Mouse (Mus musculus) limb, embryonic 10.5 days (tissue): ENCODE measurements around the gene Ccdc57. TPM values are rescaled to one million over a fixed set of nuclear protein-coding genes. Genes with fewer than 3 reads are reported as not detected.
A peak's percentile ranks its signal among the peaks of the same experiment; 100 is the strongest.

Source experiments
- DNase-seq: peaks from one replicate; pipeline ENCODE4 v3.0.0-alpha.2; 2017; ENCODE audit warnings: low spot score
- H3K27ac ChIP-seq: fragments of 300-500 bp; sonication (generic); 2 replicates; pipeline ENCODE4 v1.5.1; 2016; ENCODE audit warnings: mild to moderate bottlenecking
- H3K27me3 ChIP-seq: fragments of 300-500 bp; sonication (generic); 2 replicates; pipeline ENCODE4 v1.6.1; 2016; ENCODE audit warnings: low read depth, mild to moderate bottlenecking; ENCODE audit not compliant: poor library complexity, severe bottlenecking
- H3K36me3 ChIP-seq: fragments of 300-500 bp; sonication (generic); 2 replicates; pipeline ENCODE4 v1.6.1; 2016; ENCODE audit warnings: mild to moderate bottlenecking, moderate library complexity
- H3K4me1 ChIP-seq: fragments of 300-500 bp; sonication (generic); 2 replicates; pipeline ENCODE4 v1.6.1; 2016
- H3K4me3 ChIP-seq: fragments of 300-500 bp; sonication (generic); 2 replicates; pipeline ENCODE4 v1.5.1; 2016; ENCODE audit warnings: mild to moderate bottlenecking, moderate library complexity
- H3K9me3 ChIP-seq: fragments of 300-500 bp; sonication (generic); replicated peaks from 2 replicates; pipeline ENCODE4 v1.6.1; 2016; ENCODE audit warnings: mild to moderate bottlenecking
- WGBS: fragments of 180-500 bp; shearing (Covaris S2); methylation state at CpG from one replicate; pipeline ENCODE4 v1.1.7; 2016; 5-methylcytosine and 5-hydroxymethylcytosine counted together
- polyA plus RNA-seq: library from polyadenylated mRNA; unstranded; fragments of >200 nt; fragmentation: Nextera tagmentation; extraction: Ambion mirVana; gene quantifications from 2 replicates; pipeline ENCODE4 v1.2.1, GENCODE M21; 2016

The Ccdc57 gene
- polyA plus RNA-seq, 1 experiment from 2014 or later, result 7.2 TPM

GRCm38 (mm10) chr11:120948861-120949851 is 16.5 kb upstream of the Ccdc57 start:
- Histone ChIP-seq H3K4me1 (peaks cover 49% of the 10 kb centered on the region), H3K27me3 (peaks cover 20% of the 10 kb centered on the region; the same call in 1 of the 2 replicates), H3K36me3 (peaks cover 22% of the 10 kb centered on the region), H3K9me3 (no peaks in the 10 kb centered on the region), H3K4me3 (peak overlapping the region; percentile 68), H3K27ac (peak overlapping the region; percentile 89)
- DNase-seq, result peak; percentile 81
- WGBS, result under 1% methylated on average over 75 of the region's 75 CpGs

- no peaks in the 10 kb centered on the region for H3K9me3 ChIP-seq
- H3K27ac ChIP-seq, result peak within 1 kb of the TSS; percentile 89
- peaks cover 49% of the 10 kb centered on the region for H3K4me1 ChIP-seq
- WGBS, result 33% methylated on average over 12 of the region's 12 CpGs
- DNase-seq, result no peak
- peak within 1 kb of the TSS; percentile 68 for H3K4me3 ChIP-seq
- peaks cover 16% of the 10 kb centered on the region; the same call in 1 of the 2 replicates for H3K36me3 ChIP-seq
- peaks cover 20% of the 10 kb centered on the region; the same call in 1 of the 2 replicates for H3K27me3 ChIP-seq
Measured at GRCm38 (mm10) chr11:120948328-120948727, 15.7 kb upstream of the Ccdc57 start, which contains the start of gene Slc16a3. Gene Slc16a3, plus strand, starts transcription at chr11:120948480.

DNA sequence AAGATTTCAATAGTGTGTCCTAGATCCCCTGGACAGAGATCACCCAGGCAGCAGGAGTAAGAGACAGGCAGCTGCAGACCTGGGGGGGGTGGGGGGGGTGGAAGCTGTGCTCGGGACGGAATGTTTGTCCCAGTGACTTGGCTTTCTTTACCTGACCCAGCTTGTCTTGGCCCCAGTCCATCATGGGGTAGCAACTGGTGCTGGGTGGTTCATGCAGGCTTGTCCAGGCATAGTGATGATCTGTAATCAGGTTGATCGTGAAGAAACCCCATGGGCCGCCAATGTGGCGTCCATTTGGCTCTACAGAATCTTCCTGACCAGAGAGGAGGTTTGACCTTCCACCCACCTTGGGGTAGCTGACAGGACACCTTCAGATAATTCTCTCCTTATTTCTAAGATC is 13.3 kb upstream of the Ccdc57 start:
- no peak for DNase-seq
- Histone ChIP-seq H3K4me3 (no peak overlapping the region), H3K4me1 (peaks cover 34% of the 10 kb centered on the region), H3K27ac (no peak overlapping the region), H3K27me3 (peaks cover 20% of the 10 kb centered on the region; the same call in 1 of the 2 replicates), H3K9me3 (no peaks in the 10 kb centered on the region), H3K36me3 (no peaks in the 10 kb centered on the region)
- WGBS, result 87% methylated on average over 5 of the region's 5 CpGs

DNA sequence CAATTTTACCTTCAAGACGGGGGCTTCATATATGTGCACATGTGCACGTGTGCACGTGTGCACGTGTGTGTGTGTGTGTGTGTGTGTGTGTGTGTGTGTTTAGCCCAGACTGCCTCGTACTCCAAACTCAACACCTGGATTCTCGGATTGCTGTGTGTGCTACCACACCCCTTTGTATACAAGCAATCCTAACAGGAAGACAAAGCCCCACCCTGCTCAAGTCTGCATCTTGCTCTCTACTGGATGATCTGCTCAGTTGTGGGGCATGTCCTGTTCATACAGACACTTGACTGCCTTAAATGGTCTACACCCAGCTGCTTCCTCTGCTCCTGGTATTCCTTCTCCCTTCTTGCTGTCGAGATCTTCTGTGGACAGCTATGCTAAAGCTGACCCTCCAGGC is 12.6 kb upstream of the Ccdc57 start:
- Histone ChIP-seq H3K9me3 (no peaks in the 10 kb centered on the region), H3K4me3 (no peak overlapping the region), H3K27me3 (peaks cover 20% of the 10 kb centered on the region; the same call in 1 of the 2 replicates), H3K36me3 (no peaks in the 10 kb centered on the region), H3K27ac (no peak overlapping the region), H3K4me1 (peaks cover 28% of the 10 kb centered on the region)
- WGBS, result 87% methylated on average over 7 of the region's 7 CpGs
- no peak for DNase-seq

DNA sequence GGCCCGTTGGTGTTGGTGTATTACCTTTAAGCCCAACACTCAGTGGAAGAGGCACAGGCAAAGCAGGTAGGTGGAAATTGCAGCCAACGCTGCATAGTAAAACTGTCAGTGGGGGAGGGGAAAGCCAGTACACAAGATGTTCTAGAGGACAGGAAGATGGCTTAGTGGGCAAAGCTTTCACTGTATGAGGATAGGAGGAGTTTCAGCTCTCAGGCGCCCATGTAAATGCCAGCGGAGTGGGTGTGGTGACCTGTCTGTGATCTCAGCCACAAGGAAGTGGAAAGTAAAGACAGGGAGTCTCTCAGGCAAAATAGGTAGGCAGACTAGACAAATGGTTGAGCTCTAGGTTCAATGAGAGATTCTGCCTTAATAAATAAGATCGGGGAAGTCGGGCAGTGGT is 8.3 kb upstream of the Ccdc57 start:
- Histone ChIP-seq H3K4me3 (no peak overlapping the region), H3K9me3 (no peaks in the 10 kb centered on the region), H3K4me1 (peaks cover 5% of the 10 kb centered on the region; the same call in 1 of the 2 replicates), H3K27ac (no peak overlapping the region), H3K36me3 (no peaks in the 10 kb centered on the region), H3K27me3 (peaks cover 4% of the 10 kb centered on the region; the same call in 1 of the 2 replicates)
- 87% methylated on average over 6 of the region's 6 CpGs for WGBS
- no peak for DNase-seq

DNA sequence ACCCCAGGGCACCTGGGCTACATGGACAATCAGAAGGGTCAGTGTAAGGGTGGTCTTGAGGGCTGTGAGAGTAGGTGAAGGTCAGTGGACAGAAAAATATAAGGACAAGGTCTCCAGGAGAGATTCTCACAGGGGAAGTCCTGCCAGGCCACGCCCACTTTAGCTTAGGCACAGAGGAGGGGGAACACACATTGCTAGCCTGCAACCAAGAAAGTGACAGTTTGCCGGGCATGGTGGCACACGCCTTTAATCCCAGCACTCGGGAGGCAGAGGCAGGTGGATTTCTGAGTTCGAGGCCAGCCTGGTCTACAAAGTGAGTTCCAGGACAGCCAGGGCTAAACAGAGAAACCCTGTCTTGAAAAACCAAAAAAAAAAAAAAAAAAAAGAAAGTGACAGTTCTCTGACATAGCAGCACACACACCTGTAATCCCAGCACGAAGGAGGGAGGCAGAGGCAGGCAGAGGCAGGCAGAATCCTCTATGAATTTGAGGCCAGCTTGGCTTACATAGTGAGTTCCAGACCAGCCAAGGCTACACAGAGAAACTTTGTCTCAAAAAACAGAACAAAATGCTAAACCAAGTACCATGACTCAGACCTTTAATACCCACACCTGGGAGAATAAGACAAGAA is 7.2 kb upstream of the Ccdc57 start:
- Histone ChIP-seq H3K27ac (no peak overlapping the region), H3K36me3 (no peaks in the 10 kb centered on the region), H3K4me3 (no peak overlapping the region), H3K9me3 (no peaks in the 10 kb centered on the region), H3K27me3 (no peaks in the 10 kb centered on the region), H3K4me1 (peaks cover 5% of the 10 kb centered on the region; the same call in 1 of the 2 replicates)
- DNase-seq, result no peak
- WGBS, result 56% methylated on average over 6 of the region's 6 CpGs

- Histone ChIP-seq H3K27me3 (no peaks in the 10 kb centered on the region), H3K4me1 (peaks cover 5% of the 10 kb centered on the region; the same call in 1 of the 2 replicates), H3K9me3 (no peaks in the 10 kb centered on the region), H3K27ac (no peak overlapping the region), H3K36me3 (no peaks in the 10 kb centered on the region), H3K4me3 (no peak overlapping the region)
- no peak for DNase-seq
- WGBS, result 42% methylated on average over 4 of the region's 4 CpGs
Measured at GRCm38 (mm10) chr11:120938795-120939194, 6.1 kb upstream of the Ccdc57 start.

DNA sequence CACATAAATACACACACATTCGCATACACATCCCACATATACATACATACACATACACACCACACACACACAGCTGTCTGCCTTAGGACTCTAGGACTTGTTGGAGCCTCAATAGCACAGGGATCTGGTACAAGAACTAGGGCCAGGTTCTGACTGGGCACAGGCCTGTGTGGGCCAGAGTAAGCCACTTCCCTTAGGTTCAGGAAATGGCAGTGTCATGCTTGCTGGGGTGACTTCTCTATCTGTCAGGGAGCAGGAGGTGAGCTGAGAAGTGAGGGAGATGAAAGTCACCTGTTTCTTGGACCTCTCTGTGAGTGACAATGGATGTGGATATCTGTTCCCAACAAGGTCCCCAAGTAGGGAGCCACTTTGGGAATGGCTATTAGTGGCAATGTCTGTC is 5.3 kb upstream of the Ccdc57 start:
- no peak overlapping the region for H3K27ac ChIP-seq
- peaks cover 9% of the 10 kb centered on the region for H3K4me1 ChIP-seq
- H3K4me3 ChIP-seq, result no peak overlapping the region
- 92% methylated on average over 1 of the region's 1 CpGs for WGBS
- no peak for DNase-seq
- no peaks in the 10 kb centered on the region for H3K36me3 ChIP-seq
- no peaks in the 10 kb centered on the region for H3K27me3 ChIP-seq
- H3K9me3 ChIP-seq, result no peaks in the 10 kb centered on the region

- WGBS, result 93% methylated on average over 4 of the region's 4 CpGs
- Histone ChIP-seq H3K36me3 (peaks cover 14% of the 10 kb centered on the region), H3K4me3 (no peak overlapping the region)
Measured at GRCm38 (mm10) chr11:120931479-120931878, 1.2 kb downstream of the Ccdc57 start.

DNA sequence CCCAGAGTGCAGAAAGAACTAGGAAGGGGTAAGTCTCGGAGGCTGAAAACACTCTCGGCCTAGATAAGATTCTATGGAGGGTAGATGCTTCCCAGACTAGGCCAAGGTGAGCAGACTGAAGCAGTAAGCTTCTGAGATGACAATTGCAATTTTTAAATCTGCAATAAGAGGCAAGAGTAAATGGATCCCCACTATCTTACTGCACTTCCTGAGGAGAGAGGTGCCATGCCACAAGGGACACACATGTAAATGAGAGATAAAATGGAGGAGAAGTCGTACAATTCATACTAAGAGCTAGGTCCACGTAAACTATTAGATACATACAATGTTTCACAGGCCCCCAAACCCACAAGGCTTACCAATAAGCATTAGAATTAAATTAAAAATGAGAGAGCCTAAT is 4.2 kb downstream of the Ccdc57 start:
- WGBS, result 93% methylated on average over 4 of the region's 4 CpGs
- no peak for DNase-seq
- Histone ChIP-seq H3K36me3 (peaks cover 41% of the 10 kb centered on the region), H3K4me1 (peaks cover 10% of the 10 kb centered on the region), H3K9me3 (no peaks in the 10 kb centered on the region), H3K4me3 (no peak overlapping the region), H3K27ac (no peak overlapping the region), H3K27me3 (no peaks in the 10 kb centered on the region)

More at GRCm38 (mm10) chr11:120931479-120931878, 1.2 kb downstream of the Ccdc57 start:
- H3K27me3 ChIP-seq, result no peaks in the 10 kb centered on the region
- no peak overlapping the region for H3K27ac ChIP-seq
- H3K9me3 ChIP-seq, result no peaks in the 10 kb centered on the region
- no peak for DNase-seq
- peaks cover 10% of the 10 kb centered on the region for H3K4me1 ChIP-seq

GRCm38 (mm10) chr11:120922528-120922927 is 10.1 kb downstream of the Ccdc57 start:
- Histone ChIP-seq H3K4me1 (no peaks in the 10 kb centered on the region), H3K4me3 (no peak overlapping the region), H3K9me3 (no peaks in the 10 kb centered on the region), H3K27ac (no peak overlapping the region), H3K27me3 (no peaks in the 10 kb centered on the region), H3K36me3 (peaks cover 85% of the 10 kb centered on the region)
- WGBS, result 92% methylated on average over 3 of the region's 3 CpGs
- no peak for DNase-seq

GRCm38 (mm10) chr11:120917756-120918155 is 14.9 kb downstream of the Ccdc57 start:
- Histone ChIP-seq H3K36me3 (peaks cover 86% of the 10 kb centered on the region), H3K4me1 (no peaks in the 10 kb centered on the region), H3K9me3 (no peaks in the 10 kb centered on the region), H3K4me3 (no peak overlapping the region), H3K27ac (no peak overlapping the region), H3K27me3 (no peaks in the 10 kb centered on the region)
- 96% methylated on average over 5 of the region's 5 CpGs for WGBS
- DNase-seq, result no peak

GRCm38 (mm10) chr11:120916477-120916876 is 16.2 kb downstream of the Ccdc57 start:
- Histone ChIP-seq H3K4me3 (no peak overlapping the region), H3K4me1 (no peaks in the 10 kb centered on the region), H3K27me3 (no peaks in the 10 kb centered on the region), H3K9me3 (no peaks in the 10 kb centered on the region), H3K27ac (no peak overlapping the region), H3K36me3 (peaks cover 76% of the 10 kb centered on the region)
- whole genome bisulfite sequencing, result 84% methylated on average over 3 of the region's 3 CpGs
- DNase-seq, result no peak
